Mouse (Mus musculus): ENCODE results near the gene Wfdc21. TPM values are rescaled to one million over a fixed set of nuclear protein-coding genes. Genes with fewer than 3 reads are reported as not detected.

Wfdc21 gene
- polyA plus RNA-seq, 2 experiments, result not detected

GRCm38 (mm10) chr11:83713925-83714324, 32.8 kb upstream of the Wfdc21 start:
- Histone ChIP-seq H3K9ac (ENCODE audit: low read depth, low read length, severe bottlenecking) (no peak overlapping the region), H3K9me3 (ENCODE audit: control insufficient read depth, low read length) (no peaks in the 10 kb centered on the region), H3K4me1 (ENCODE audit: control insufficient read depth, insufficient read depth, low read length) (no peaks in the 10 kb centered on the region), H3K27ac (replicated peaks; ENCODE audit: low read depth, low read length) (no peak overlapping the region), H3K4me3 (replicated peaks; ENCODE audit: low read length) (no peak overlapping the region), H3K36me3 (ENCODE audit: control insufficient read depth, insufficient read depth, low read length) (no peaks in the 10 kb centered on the region), H3K4me2 (replicated peaks; ENCODE audit: low read depth, low read length, severe bottlenecking) (no peak overlapping the region), H3K27me3 (ENCODE audit: control insufficient read depth, insufficient read depth, low read length) (no peaks in the 10 kb centered on the region)
- 81% methylated on average over 2 of the region's 2 CpGs for WGBS
- ATAC-seq (ENCODE audit: low FRiP score, low read depth), result no peak
- TF ChIP-seq POLR2A (IDR thresholded peaks at IDR 0.05; ENCODE audit: borderline replicate concordance, extremely low read depth, insufficient read depth, insufficient read length), result no peak
- no peak for DNase-seq (ENCODE audit: low spot score)

GRCm38 (mm10) chr11:83717042-83717665, 29.6 kb upstream of the Wfdc21 start:
- ATAC-seq (ENCODE audit: low FRiP score, low read depth), result no peak
- no peak overlapping the region for H3K27ac ChIP-seq (replicated peaks; ENCODE audit: low read depth, low read length)
- 87% methylated on average over 6 of the region's 6 CpGs for WGBS
- no peak overlapping the region for H3K9ac ChIP-seq (ENCODE audit: low read depth, low read length, severe bottlenecking)
- H3K4me1 ChIP-seq (ENCODE audit: control insufficient read depth, insufficient read depth, low read length), result no peaks in the 10 kb centered on the region
- no peak overlapping the region for H3K4me3 ChIP-seq (replicated peaks; ENCODE audit: low read length)
- H3K4me2 ChIP-seq (replicated peaks; ENCODE audit: low read depth, low read length, severe bottlenecking), result no peak overlapping the region
- TF ChIP-seq POLR2A (IDR thresholded peaks at IDR 0.05; ENCODE audit: borderline replicate concordance, extremely low read depth, insufficient read depth, insufficient read length), result no peak
- H3K27me3 ChIP-seq (ENCODE audit: control insufficient read depth, insufficient read depth, low read length), result no peaks in the 10 kb centered on the region
- H3K36me3 ChIP-seq (ENCODE audit: control insufficient read depth, insufficient read depth, low read length), result no peaks in the 10 kb centered on the region
- H3K9me3 ChIP-seq (ENCODE audit: control insufficient read depth, low read length), result no peaks in the 10 kb centered on the region
- no peak for DNase-seq (ENCODE audit: low spot score)

GRCm38 (mm10) chr11:83720766-83721165, 26.0 kb upstream of the Wfdc21 start:
- H3K36me3 ChIP-seq (ENCODE audit: control insufficient read depth, insufficient read depth, low read length), result no peaks in the 10 kb centered on the region
- no peak overlapping the region for H3K4me2 ChIP-seq (replicated peaks; ENCODE audit: low read depth, low read length, severe bottlenecking)
- no peak overlapping the region for H3K27ac ChIP-seq (replicated peaks; ENCODE audit: low read depth, low read length)
- no peak for TF ChIP-seq POLR2A (IDR thresholded peaks at IDR 0.05; ENCODE audit: borderline replicate concordance, extremely low read depth, insufficient read depth, insufficient read length)
- DNase-seq (ENCODE audit: low spot score), result no peak
- no peak overlapping the region for H3K9ac ChIP-seq (ENCODE audit: low read depth, low read length, severe bottlenecking)
- no peaks in the 10 kb centered on the region for H3K9me3 ChIP-seq (ENCODE audit: control insufficient read depth, low read length)
- H3K4me3 ChIP-seq (replicated peaks; ENCODE audit: low read length), result no peak overlapping the region
- H3K27me3 ChIP-seq (ENCODE audit: control insufficient read depth, insufficient read depth, low read length), result no peaks in the 10 kb centered on the region
- no peaks in the 10 kb centered on the region for H3K4me1 ChIP-seq (ENCODE audit: control insufficient read depth, insufficient read depth, low read length)
- no peak for ATAC-seq (ENCODE audit: low FRiP score, low read depth)

GRCm38 (mm10) chr11:83728757-83729432, 17.8 kb upstream of the Wfdc21 start:
- WGBS, result 60% methylated on average over 3 of the region's 3 CpGs
- no peaks in the 10 kb centered on the region for H3K36me3 ChIP-seq (ENCODE audit: control insufficient read depth, insufficient read depth, low read length)
- H3K9ac ChIP-seq (ENCODE audit: low read depth, low read length, severe bottlenecking), result no peak overlapping the region
- H3K27me3 ChIP-seq (ENCODE audit: control insufficient read depth, insufficient read depth, low read length), result no peaks in the 10 kb centered on the region
- no peak for TF ChIP-seq POLR2A (IDR thresholded peaks at IDR 0.05; ENCODE audit: borderline replicate concordance, extremely low read depth, insufficient read depth, insufficient read length)
- no peak for DNase-seq (ENCODE audit: low spot score)
- no peak for ATAC-seq (ENCODE audit: low FRiP score, low read depth)
- no peak overlapping the region for H3K27ac ChIP-seq (replicated peaks; ENCODE audit: low read depth, low read length)
- no peaks in the 10 kb centered on the region for H3K4me1 ChIP-seq (ENCODE audit: control insufficient read depth, insufficient read depth, low read length)
- H3K9me3 ChIP-seq (ENCODE audit: control insufficient read depth, low read length), result no peaks in the 10 kb centered on the region
- H3K4me2 ChIP-seq (replicated peaks; ENCODE audit: low read depth, low read length, severe bottlenecking), result no peak overlapping the region
- H3K4me3 ChIP-seq (replicated peaks; ENCODE audit: low read length), result no peak overlapping the region

- H3K4me1 ChIP-seq (ENCODE audit: control insufficient read depth, insufficient read depth, low read length), result no peaks in the 10 kb centered on the region
- no peaks in the 10 kb centered on the region for H3K36me3 ChIP-seq (ENCODE audit: control insufficient read depth, insufficient read depth, low read length)
- WGBS, result 81% methylated on average over 1 of the region's 1 CpGs
- H3K9ac ChIP-seq (ENCODE audit: low read depth, low read length, severe bottlenecking), result no peak overlapping the region
- no peak overlapping the region for H3K27ac ChIP-seq (replicated peaks; ENCODE audit: low read depth, low read length)
- no peak overlapping the region for H3K4me2 ChIP-seq (replicated peaks; ENCODE audit: low read depth, low read length, severe bottlenecking)
- no peak overlapping the region for H3K4me3 ChIP-seq (replicated peaks; ENCODE audit: low read length)
- H3K9me3 ChIP-seq (ENCODE audit: control insufficient read depth, low read length), result no peaks in the 10 kb centered on the region
- ATAC-seq (ENCODE audit: low FRiP score, low read depth) (no peak), DNase-seq (ENCODE audit: low spot score) (no peak)
- H3K27me3 ChIP-seq (ENCODE audit: control insufficient read depth, insufficient read depth, low read length), result no peaks in the 10 kb centered on the region
- no peak for TF ChIP-seq POLR2A (IDR thresholded peaks at IDR 0.05; ENCODE audit: borderline replicate concordance, extremely low read depth, insufficient read depth, insufficient read length)
Observed at GRCm38 (mm10) chr11:83731116-83731515, 15.6 kb upstream of the Wfdc21 start.
